Mouse (Mus musculus): ENCODE measurements around the gene 4921517D22Rik.

Gene 4921517D22Rik

GRCm38 (mm10) chr13:59661966-59662365 is 31.9 kb downstream of the 4921517D22Rik start:
- DNase-seq (ENCODE audit: low read depth in 2 of 2, low spot score in 2 of 2), result no peak

DNA sequence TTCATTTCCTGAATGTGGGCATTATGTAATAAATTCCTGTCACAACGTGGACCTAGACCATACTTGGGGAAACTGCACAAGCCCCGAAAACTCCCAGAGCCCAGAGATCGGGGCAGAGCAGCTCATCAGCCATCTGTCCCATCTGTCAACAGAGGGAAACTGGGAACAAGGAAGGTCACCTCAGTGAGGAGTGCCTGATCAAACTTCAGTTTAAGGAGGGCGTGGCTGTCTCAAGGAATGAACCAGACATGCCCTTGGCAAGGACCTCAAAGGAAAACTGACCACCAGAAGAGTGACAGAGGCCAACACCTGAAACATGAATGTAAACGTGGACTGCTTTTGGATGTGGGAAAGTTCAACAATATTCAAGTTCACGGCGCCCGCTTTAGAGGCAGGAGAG is 32.5 kb downstream of the 4921517D22Rik start:
- DNase-seq (ENCODE audit: low read depth in 2 of 2, low spot score in 2 of 2), result no peak

- DNase-seq (ENCODE audit: low read depth in 2 of 2, low spot score in 2 of 2), result no peak
These were observed 33.5 kb downstream of the 4921517D22Rik start for GRCm38 (mm10) chr13:59660371-59660770.

- DNase-seq (ENCODE audit: low read depth in 2 of 2, low spot score in 2 of 2), result no peak
These were observed 36.1 kb downstream of the 4921517D22Rik start for GRCm38 (mm10) chr13:59657781-59658180.

GRCm38 (mm10) chr13:59656975-59657388 is 36.9 kb downstream of the 4921517D22Rik start:
- peak in 1 of 2 experiments; percentile 26 for DNase-seq (ENCODE audit: low read depth in 2 of 2, low spot score in 2 of 2)

- peak; percentile 37 to 52 for DNase-seq (ENCODE audit: low read depth in 2 of 2, low spot score in 2 of 2)
These were observed 37.5 kb downstream of the 4921517D22Rik start for GRCm38 (mm10) chr13:59656316-59656832.

DNA sequence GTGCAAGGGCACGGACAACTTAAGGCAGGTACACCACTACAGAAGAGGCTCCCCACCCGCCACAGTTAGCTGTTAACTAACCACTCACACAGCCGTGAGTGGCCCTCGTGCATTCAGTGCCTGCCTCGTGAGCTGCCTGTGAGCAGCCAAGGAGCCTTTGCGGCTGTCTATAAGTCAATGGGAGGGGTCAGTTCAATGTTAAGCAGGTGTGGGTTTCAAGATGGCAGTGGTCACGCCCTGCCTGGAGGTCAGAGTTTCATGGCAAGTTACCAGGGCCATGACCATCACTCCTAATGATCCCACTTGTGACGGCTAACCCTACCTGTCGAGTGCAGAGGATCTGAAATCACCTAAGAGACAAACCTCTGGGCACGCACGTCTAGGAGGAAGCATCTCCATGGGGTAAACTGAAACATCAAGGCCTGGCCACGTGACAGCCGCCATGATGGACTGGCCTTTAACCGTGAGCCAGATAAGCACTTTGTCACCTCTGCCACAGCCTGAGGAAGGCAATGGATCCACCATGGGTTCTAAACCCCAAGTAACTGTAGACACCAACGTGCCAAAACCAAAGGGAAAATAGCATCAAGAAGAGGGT is 38.1 kb downstream of the 4921517D22Rik start:
- DNase-seq (ENCODE audit: low read depth in 2 of 2, low spot score in 2 of 2), result no peak

GRCm38 (mm10) chr13:59654465-59654864 is 39.4 kb downstream of the 4921517D22Rik start:
- DNase-seq (ENCODE audit: low read depth in 2 of 2, low spot score in 2 of 2), result no peak

- no peak for DNase-seq (ENCODE audit: low read depth in 2 of 2, low spot score in 2 of 2)
These were observed 40.8 kb downstream of the 4921517D22Rik start for GRCm38 (mm10) chr13:59653136-59653535.

DNA sequence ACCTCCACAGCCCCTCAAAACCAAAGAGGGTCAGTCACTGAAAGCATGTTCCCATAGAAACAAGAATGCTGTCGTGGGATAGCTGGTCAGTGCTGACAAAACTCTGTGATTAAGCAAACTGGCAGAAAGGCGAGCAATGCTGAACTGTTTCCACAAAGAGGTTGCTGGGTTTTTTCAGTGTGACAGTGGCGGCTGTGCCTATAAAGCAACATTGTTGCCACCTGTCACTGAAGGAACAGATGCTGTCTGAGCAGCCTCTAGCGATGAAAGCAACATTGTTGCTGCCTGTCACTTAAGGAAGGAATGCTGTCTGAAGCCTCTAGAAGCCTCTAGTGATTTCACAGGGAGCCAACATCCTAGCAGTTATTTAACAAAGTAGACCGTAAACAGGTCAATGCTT is 41.3 kb downstream of the 4921517D22Rik start:
- no peak for DNase-seq (ENCODE audit: low read depth in 2 of 2, low spot score in 2 of 2)

DNA sequence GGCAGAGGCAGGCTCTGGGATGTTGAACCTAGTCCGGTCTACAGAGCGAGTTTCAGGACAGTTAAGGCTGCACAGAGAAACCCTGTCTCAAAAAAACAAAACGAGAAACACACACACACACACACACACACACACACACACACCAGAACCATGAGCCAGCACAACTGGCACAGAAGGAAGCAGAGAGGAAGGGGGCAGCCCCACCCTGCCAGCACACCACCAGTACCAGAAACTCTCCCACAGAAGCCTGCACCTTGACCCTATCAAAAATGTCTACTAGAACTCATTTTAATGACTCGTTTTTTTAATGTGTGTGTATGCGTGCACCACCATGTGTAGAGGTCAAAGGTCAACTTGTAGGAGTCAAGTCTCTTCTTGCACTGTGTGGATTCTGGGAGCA is 44.1 kb downstream of the 4921517D22Rik start:
- no peak for DNase-seq (ENCODE audit: low read depth in 2 of 2, low spot score in 2 of 2)

DNA sequence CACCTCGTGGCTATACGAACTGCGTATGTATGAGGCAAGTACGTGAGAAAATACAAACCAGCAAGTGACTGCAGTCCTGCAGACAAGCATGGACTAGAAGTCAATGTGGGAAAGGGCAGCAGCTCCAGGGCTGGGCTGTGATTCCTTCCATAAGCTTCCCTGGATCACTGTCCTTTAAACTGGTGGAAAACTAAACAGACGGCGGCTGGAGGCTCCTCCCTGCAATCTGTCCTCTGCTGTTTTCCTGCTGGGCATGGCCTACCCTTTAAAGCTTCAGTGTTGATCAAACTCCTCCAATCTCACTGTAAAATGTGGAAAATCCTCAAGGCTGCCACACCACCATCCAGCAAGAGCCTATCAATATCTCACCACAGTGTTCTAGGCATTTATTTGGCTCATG is 45.3 kb downstream of the 4921517D22Rik start:
- no peak for DNase-seq (ENCODE audit: low read depth in 2 of 2, low spot score in 2 of 2)

- DNase-seq (ENCODE audit: low read depth in 2 of 2, low spot score in 2 of 2), result no peak
These were observed 46.4 kb downstream of the 4921517D22Rik start for GRCm38 (mm10) chr13:59647484-59647883.

DNA sequence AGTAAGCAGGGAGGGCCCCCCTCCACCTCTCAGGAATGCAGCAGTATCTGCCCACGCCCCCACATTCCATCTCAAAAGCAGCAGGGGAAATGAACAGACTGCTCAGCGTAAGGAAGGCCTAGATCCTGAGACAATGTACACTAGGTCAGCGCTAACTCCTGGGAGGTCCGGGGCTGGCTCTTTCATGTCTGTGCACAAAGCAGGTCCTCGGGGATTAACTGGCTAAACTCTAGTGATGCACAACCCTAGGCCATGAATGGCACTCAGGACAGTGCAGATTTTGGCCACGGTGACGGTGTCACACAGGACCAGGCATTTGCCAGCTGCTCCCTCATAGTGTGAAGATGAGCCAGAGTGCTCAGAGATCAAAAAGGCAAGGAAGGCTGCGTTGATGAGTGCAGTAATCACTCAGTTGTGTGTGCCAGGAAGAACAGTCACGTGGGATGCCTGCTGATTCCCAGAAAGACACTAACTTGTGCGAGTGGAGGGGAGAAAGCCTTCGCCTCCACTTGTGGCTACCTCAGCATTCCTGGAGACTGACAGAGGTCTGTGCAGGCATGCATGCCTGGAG is 47.1 kb downstream of the 4921517D22Rik start:
- no peak for DNase-seq (ENCODE audit: low read depth in 2 of 2, low spot score in 2 of 2)

- DNase-seq (ENCODE audit: low read depth in 2 of 2, low spot score in 2 of 2), result no peak
These were observed 48.4 kb downstream of the 4921517D22Rik start for GRCm38 (mm10) chr13:59645491-59645890.

GRCm38 (mm10) chr13:59642818-59643217 is 51.1 kb downstream of the 4921517D22Rik start:
- DNase-seq (ENCODE audit: low read depth in 2 of 2, low spot score in 2 of 2), result no peak

DNA sequence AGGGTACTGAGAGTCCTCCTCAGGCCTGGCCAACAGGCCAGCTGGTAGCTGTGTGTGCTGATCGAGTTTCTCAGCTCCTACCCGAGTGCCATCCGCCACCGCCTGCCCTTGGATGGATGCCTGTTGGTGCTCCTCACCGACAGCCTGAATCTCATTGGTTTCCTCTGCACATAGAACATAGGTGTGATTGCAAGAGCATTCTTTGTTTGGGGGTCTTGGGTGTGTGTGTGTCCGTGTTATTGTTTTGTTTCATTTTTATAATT is 53.8 kb downstream of the 4921517D22Rik start:
- DNase-seq (ENCODE audit: low read depth in 2 of 2, low spot score in 2 of 2), result no peak

GRCm38 (mm10) chr13:59639368-59640177 is 54.3 kb downstream of the 4921517D22Rik start:
- DNase-seq (ENCODE audit: low read depth in 2 of 2, low spot score in 2 of 2), result no peak

GRCm38 (mm10) chr13:59637800-59638199 is 56.1 kb downstream of the 4921517D22Rik start:
- no peak for DNase-seq (ENCODE audit: low read depth in 2 of 2, low spot score in 2 of 2)
